Mouse (Mus musculus) heart, adult 8-10 months (tissue): Measurements from ENCODE around the gene Ccnf. TPM values are rescaled to one million over a fixed set of nuclear protein-coding genes. Genes with fewer than 3 reads are reported as not detected.

Experiments used
- DNase-seq: peaks from one replicate; pipeline ENCODE4 v3.0.0; 2022; ENCODE audit warnings: low spot score
- microRNA-seq: library from miRNA; unstranded; fragments of <30 nt; microRNA quantifications from one replicate; pipeline ENCODE4 v1.2.0, GENCODE M21; 2022
- total RNA-seq, 4 experiments: library from RNA; stranded (reverse); gene quantifications; 2 replicates each; pipeline ENCODE4 v1.2.4; 2022

The Ccnf gene
- total RNA-seq, 4 experiments from 2014 or later: 0.22 to 0.66 (median 0.40) TPM

DNA sequence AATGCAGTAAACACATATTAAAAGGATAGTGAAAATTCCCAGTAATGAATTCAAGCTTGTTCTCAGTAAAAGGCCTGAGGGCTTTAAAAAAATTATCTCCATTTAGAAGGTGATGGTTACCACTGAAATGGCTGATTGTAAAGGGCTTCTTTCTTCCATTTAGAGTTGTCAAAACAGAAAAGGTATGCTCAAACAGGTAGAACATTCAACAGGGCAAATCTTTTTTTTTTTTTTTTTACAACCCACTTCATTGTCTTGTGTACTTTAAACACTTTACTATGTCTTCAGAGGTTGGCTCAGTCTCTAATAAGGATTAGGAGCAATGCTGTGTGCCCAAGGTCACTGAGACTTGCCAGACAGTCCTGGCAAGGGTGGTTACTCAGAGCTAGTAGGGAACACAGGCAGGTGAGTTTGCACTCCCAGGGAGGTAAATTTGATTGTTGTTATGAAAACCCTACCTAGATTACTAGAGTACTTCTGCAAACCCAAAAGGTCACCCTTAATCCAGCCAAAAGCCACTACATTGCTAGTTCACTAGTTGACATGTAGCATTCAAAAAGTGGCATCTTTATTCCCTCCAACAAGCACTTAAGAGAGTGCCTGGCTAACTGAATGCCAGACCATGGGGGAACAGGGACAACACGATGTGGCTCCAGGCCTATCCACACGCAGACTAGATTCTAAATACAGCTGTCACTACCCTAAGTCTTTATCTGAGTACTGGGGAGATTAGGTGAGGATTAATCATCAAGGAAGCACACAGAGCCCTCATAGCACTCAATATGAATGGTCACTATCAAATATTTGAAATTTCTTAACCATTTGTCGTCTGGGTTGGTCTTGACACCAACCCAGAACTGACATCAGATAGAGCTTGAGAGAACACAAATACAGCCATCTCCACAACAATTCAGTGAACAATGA is 47.4 kb downstream of the Ccnf start:
- DNase-seq: no peak

DNA sequence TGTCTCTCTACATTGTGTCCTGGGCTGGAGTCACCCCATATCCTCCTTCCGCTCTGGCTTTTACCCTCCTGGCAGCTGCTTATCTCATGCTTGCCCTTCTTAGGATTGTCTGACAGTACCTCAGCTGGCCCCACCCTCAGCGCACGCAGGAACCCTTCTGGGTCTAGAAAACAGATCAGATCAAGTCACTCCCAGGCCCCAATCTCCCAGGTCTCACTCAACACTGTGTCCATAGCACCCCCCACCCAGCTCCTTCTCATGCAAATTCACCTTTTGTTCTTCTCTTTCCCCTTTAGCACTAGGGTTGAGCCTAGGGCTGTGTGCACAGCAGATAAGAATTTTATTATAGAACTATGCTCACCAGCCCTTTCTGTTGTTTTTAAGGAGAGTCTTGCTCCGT is 48.2 kb downstream of the Ccnf start:
- DNase-seq: no peak

- no peak for DNase-seq
Observed at GRCm38 (mm10) chr17:24201092-24201491, 50.2 kb downstream of the Ccnf start.

- no peak for DNase-seq
Observed at GRCm38 (mm10) chr17:24199741-24200140, 51.5 kb downstream of the Ccnf start.

- DNase-seq: no peak
Observed at GRCm38 (mm10) chr17:24199252-24199651, 52.0 kb downstream of the Ccnf start.

DNA sequence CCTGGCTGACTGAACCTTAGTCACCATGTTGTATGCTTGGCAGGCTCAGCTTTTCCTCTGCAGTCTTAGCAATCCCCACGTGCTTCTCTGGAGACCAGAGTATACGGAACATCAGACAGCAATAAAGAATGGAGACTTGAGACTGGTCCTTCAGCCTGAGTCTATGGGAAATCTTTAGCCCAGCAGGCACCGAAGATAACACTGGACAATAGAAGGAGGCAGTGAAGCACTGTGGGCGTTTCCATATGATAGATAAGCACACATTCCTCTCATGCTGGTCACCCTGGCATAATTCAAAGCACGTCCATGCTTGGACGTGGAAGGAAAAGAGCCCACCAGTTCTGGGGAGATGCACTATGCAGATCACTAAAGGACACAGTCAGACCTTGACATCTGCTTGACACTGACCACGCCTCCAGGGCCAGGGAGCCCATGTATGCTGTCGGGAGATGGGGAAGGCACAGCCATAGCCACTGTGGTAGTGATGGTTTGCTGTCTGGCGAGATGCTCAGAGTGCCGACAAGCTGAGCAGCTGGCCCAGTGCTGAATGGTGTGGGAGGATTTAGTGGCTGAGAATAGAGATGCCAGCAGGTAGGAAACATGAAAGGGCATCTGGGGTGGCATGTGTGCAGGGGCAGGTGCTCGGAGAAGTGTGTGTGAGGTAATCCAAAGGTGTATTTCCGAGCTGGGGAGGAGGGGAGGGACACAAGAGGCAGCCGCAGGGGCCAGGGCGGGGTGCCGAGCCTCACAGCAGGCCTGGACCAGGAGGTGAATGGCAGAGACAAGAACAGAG is 54.1 kb downstream of the Ccnf start:
- DNase-seq: no peak

DNA sequence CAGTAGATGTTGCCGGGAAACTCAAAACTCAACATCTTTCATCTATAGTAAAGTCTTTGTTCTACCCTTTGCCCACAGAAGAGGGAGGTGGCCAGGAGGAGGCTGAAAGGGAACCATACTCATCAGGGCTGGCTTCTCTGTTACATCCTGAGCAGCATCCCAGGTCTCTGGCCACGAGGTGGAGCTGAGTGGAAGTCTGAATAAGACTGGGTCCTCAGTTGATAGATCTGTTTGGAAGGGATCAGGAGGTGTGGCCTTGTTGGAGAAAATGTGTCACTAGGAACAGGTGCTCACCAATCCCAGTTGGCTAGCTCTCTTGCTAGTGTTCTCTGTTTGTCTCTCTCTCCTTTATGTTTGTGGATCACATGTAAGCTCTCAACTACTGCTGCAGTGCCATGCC is 55.9 kb downstream of the Ccnf start:
- DNase-seq: no peak

DNA sequence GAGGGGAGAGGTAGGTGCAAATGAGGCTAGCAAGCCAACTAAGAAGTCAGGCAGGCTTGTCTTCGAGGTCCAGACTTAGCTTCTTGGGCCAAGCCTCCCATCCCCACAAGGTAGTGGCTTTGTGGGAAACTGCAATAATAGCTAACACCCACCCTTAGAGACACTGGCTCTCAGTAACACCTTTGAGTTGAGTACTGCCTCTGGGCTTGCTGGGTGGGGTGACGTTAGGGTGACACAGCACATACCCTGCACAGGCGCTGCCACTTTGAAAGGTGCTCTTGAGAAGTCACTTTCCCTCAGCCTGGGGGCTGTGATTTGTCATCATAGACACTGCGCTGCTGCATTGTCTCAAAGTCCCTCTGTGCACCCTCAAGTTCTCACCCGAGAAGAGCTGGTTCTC is 57.5 kb downstream of the Ccnf start:
- no peak for DNase-seq

- no peak for DNase-seq
Observed at GRCm38 (mm10) chr17:24193268-24193667, 58.0 kb downstream of the Ccnf start.

DNA sequence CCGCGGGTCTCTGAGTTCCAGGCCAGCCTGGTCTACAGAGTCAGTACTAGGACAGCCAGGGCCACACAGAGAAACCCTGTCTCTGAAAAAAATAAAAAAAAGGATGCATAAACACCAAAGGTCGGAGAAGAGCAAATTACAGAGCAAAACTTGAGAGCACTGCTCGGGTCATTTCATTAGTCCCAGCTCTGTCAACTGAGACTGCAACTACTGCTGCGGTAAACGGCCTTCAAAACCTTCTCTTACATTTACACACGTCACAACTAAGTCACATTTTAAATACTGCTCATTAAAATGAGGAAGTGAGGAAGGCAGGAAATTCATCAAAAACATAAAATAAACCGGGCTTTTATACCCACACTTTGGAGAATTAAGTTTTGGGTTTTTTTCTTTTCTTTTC is 58.4 kb downstream of the Ccnf start:
- DNase-seq: no peak

DNA sequence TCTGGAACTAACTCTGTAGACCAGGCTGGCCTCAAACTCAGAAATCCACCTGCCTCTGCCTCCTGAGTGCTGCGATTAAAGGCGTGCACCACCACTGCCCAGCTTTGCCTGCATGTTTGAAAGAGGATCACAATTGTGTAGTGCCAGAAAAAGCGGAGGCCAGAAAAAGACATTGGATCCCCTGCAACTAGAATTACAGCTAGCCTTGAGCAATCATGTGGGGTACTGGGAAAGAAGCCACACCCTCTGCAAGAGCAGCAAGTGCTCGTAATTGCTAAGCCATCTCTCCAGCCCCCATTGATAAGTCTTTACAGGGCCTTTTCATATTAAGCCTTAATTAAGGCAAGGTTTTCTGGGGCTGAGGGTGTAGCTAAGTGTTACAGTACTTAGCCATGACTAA is 59.8 kb downstream of the Ccnf start:
- DNase-seq: no peak

GRCm38 (mm10) chr17:24190934-24191333 is 60.4 kb downstream of the Ccnf start:
- DNase-seq: no peak

DNA sequence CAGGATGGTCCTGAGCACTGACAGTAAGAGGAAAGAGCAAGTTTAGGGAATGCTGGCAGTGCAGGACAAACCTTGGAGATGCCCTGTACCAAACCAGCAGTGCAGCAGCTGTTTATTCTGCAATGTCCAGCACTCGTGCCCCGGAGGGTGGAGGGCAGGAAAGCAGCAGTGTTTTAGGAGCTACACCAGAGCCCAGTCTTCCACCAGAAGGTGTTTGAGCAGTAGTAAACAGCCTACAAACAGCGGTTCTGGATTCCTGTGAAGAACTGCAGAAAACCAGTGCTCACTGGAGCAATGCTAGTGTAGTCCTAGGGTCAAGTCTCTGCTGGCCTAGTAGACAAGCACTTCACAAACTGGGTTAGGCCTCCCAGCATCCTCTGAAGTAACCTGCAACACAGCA is 77.0 kb downstream of the Ccnf start:
- no peak for DNase-seq

DNA sequence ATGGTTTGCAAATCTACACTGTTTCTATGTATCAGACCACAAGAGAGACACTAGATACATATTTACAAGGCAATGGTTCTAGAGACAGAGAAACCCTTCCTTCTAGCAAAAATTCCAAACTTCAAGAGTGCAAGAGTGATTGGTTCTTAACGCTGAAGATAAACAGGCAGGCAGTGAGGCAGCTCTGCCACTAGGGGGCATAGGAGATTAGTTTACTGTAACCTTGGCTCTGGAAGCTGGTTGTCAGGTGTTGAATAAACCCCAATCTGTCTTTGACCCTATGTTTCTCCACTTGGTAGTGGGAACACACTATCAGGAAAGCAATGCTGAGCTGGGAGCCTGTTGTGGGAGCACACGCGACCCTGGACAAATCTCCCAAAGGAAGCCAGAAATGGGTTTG is 77.9 kb downstream of the Ccnf start:
- peak; percentile 74 for DNase-seq

Small RNA genes lying within 50 kb of the gene (microRNA-seq; reads per million reads assigned to microRNA genes)
- gene Mir5134 (1.7 reads per million), gene Mir6965 (not detected)

Other genes with a start within 250 kb of the Ccnf start
- gene Prss27, start 213.3 kb downstream of the Ccnf start, total RNA-seq: not detected
- gene Kctd5, start 178.0 kb downstream of the Ccnf start, total RNA-seq: 1 to 10 TPM; 6.8 to 8.6 (median 7.9) TPM
- gene Pdpk1, start 100.6 kb downstream of the Ccnf start, total RNA-seq: 10 to 100 TPM; 38.3 to 46.0 (median 45.0) TPM
- gene Amdhd2, start 87.7 kb downstream of the Ccnf start, total RNA-seq: 10 to 100 TPM in 3 of 4 experiments, 1 to 10 TPM in 1; 9.4 to 12.4 (median 10.8) TPM
- gene Atp6v0c, start 81.8 kb downstream of the Ccnf start, total RNA-seq: 100 to 1,000 TPM; 224 to 240 (median 231) TPM
- gene Tbc1d24, start 45.9 kb downstream of the Ccnf start, total RNA-seq: 10 to 100 TPM; 11.5 to 14.5 (median 12.6) TPM
- gene Ntn3, start 42.0 kb downstream of the Ccnf start, total RNA-seq: 1 to 10 TPM in 2 of 4 experiments, under 1 TPM in 2; 0.66 to 1.5 (median 0.89) TPM
- 1 to 10 TPM; 1.7 to 2.9 (median 2.5) TPM for gene Tedc2, start 30.6 kb downstream of the Ccnf start, total RNA-seq
- under 1 TPM in 1 of 4 experiments, not detected in 3; 0.06 TPM for gene Abca17, start 99.6 kb upstream of the Ccnf start, total RNA-seq
- 10 to 100 TPM; 11.4 to 13.4 (median 13.2) TPM for gene Abca3, start 100.5 kb upstream of the Ccnf start, total RNA-seq
- 10 to 100 TPM; 59.7 to 61.4 (median 60.7) TPM for gene Rnps1, start 163.1 kb upstream of the Ccnf start, total RNA-seq
- gene Eci1, start 175.2 kb upstream of the Ccnf start, total RNA-seq: 100 to 1,000 TPM; 455 to 534 (median 495) TPM
- gene Dnase1l2, start 191.6 kb upstream of the Ccnf start, total RNA-seq: 1 to 10 TPM in 3 of 4 experiments, under 1 TPM in 1; 0.91 to 1.4 (median 1.1) TPM
- 10 to 100 TPM; 11.2 to 14.7 (median 11.9) TPM for gene E4f1, start 218.8 kb upstream of the Ccnf start, total RNA-seq
- 10 to 100 TPM; 39.9 to 44.4 (median 41.4) TPM for gene Pgp, start 218.9 kb upstream of the Ccnf start, total RNA-seq
- under 1 TPM in 2 of 4 experiments, not detected in 2; 0.28 to 0.31 TPM for gene Bricd5, start 222.4 kb upstream of the Ccnf start, total RNA-seq
- 10 to 100 TPM; 10.5 to 11.8 (median 11.0) TPM for gene Mlst8, start 227.6 kb upstream of the Ccnf start, total RNA-seq
- under 1 TPM; 0.16 to 0.23 (median 0.19) TPM for gene Caskin1, start 237.1 kb upstream of the Ccnf start, total RNA-seq